Mouse (Mus musculus): ENCODE results near the gene Atxn1.

Atxn1 gene

DNA sequence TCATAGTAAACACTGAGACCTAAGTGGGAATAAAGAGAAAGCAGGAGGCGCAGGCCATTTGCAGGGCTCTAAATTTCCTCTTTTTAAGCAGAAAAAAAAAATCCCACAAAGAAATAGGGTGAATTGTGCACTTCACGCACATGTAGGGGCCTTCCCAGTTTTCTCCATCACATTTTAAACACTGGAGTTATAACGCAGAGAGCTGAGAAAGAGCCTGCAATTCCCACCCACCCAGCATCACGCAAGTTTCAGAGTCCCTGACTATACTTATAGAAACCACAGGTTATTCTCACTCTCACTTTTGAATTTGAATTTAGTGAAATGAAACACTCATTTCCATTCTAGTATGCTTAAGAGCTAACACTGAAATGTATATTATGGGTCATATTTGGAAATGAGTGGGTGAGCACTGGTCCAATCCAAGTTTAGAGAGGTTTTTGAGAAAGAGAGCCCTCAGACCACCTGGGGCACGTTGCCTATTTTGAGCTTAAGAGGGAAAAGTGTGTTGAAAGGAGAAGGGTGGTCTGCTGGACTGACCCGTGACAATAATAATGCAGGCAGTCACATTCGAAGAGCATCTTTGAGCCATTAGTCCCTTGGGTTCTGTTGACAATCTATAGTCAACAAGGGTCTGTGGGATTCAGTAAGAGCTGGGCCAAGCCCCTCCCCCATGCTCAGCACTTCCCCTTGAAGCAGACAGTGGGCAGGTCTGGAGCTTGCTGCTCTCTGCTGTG, 279.1 kb downstream of the Atxn1 start:
- DNase-seq (ENCODE audit: low read depth): no peak

DNA sequence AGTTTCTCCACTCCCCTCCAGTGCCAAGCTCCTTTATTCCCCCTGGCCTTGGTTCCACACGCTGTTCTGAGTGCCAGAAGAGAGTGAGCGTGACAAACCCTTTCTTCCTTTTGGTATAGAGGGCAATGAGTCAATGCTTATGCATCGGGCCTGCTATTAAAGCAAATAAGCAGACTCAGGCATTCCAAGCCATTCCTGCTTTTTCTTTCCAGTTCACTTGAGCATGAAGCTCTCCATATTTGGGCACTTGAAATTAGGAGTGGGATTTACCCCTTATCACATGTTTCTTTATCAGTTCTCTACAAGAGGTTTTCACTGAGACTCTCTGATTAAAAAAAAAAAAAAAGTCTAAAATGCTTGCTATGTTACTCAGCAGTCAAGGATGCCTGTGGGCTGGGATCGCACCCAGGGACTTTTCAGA, 279.9 kb downstream of the Atxn1 start:
- no peak for DNase-seq (ENCODE audit: low read depth)

DNA sequence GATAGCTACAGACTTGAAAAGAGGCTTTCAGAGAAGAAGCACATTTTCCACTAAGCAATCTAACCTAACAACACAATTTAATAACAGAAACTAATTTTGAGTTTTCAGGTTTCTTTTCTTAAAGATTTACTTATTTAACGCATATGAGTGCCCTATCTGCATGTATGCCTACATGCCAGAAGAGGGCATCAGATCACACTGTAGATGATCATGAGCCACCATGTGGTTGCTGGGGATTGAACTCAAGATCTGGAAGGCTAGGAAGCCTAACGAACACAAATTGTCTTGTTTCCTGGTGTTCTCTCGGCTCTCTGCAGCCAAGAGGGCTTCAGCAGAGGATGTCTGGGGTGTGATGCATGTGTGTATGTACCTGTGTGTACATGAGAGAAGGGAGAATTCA, 280.8 kb downstream of the Atxn1 start:
- DNase-seq (ENCODE audit: low read depth): peak; percentile 67

DNA sequence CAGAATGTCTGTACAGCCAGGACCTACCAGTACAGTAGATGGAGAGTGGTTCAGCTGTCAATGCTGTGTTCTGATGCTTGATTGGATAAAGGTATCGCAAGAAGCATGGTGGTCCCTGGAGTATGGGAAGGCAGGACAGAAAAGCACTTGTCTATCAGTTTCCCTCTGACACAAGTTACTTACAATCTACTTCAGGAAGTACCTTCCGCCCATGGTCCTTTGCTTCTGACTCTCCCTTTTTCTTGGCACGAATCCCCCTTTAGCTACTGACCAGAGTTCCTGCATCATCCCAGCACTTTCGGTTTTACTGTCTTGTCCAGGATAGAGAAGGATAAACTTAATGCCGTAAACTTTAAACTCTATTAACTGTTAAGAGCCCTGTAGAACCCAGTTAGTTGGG, 283.6 kb downstream of the Atxn1 start:
- no peak for DNase-seq (ENCODE audit: low read depth)

DNA sequence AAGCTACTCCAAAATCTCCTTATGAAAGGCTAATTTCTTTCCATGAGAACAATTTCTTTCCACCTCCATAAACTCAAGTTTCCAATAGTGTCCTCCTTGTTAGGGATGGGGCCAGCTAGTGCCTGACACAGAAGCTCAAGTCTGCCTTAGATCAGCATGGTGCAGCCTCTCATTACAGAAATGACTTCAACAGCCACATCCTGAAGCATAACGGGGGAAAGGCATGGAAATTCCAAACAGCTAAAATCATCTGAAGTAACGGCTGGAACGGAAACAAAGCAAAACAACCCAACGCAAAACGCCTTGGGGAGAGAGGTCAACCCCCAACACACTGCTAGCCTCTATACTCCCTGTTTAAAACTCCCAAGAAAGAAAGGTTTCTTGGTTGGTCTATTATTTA, 284.2 kb downstream of the Atxn1 start:
- DNase-seq (ENCODE audit: low read depth): no peak

DNA sequence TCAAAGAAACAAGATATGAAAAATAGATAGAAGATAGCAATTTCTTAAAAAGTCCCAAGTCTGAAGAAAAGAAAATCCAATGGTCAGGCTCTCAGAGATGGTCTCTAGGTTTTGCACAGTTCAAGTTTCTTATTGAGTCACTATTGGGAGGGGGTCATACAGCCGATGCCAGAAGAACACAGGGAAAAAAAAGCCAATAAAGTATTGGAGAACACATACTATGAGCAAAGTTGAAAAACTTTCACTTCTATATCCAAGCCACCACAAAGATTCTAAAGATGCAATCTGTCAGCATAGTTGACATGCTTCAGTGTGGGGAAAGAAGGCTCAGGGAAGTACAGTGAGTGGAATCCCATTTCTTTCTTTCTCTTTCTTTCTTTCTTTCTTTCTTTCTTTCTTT, 285.7 kb downstream of the Atxn1 start:
- no peak for DNase-seq (ENCODE audit: low read depth)

DNA sequence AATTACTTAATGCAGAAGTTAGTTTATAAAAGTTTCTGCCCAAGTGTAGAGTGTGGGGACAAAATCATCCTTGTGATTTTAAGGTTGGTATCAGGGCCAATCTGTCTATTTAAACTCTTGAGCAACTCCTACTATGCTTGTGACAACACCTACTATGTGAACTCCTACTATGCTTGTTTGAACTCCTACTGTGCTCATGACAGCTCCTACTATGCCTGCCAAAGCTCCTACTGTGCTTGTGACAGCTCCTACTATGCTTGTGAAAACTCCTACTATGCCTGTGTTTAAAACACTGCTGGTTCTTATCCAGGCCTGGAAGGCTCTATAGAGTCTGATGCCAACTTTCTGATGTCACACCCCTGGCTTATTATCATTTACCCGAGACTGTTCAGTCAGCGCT, 292.2 kb downstream of the Atxn1 start:
- DNase-seq (ENCODE audit: low read depth): no peak

DNA sequence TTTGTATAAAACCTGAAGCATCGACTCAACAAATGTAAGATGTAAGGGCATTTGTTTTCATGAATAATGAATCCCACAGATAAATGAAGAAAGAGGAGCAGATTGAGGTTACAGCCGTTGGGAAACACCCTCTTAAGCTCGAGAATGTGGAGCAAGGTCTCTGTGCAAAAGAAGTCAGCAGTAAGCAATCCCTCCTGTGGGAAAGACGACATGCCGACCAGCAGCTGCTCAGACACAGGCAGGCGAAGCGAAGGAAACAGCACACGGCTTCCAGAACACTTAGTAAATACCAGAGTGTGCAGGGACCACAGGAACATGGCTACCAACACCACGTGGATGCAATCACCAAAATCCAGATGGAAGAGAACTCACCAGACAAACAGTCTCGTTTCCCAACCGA, 294.8 kb downstream of the Atxn1 start:
- DNase-seq (ENCODE audit: low read depth): no peak

DNA sequence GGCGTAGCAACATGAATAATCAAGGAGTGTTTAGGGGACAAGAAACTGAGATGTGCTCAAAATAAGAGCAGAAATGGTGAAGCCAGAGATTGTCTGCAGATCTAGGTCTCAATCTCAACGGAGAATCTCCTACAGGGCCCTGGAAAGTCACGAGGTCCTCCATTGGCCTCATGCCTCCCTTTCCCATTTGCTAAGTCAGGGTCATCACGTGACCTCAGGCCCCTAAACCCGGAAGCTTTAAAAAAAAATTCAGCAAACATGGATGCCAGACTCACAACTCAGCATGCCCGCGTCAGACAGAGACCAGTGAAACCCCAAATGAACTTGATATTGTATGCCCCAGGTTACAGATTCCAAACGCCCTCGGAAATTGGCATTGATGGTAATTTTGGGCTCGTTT, 302.0 kb downstream of the Atxn1 start:
- DNase-seq (ENCODE audit: low read depth): no peak

DNA sequence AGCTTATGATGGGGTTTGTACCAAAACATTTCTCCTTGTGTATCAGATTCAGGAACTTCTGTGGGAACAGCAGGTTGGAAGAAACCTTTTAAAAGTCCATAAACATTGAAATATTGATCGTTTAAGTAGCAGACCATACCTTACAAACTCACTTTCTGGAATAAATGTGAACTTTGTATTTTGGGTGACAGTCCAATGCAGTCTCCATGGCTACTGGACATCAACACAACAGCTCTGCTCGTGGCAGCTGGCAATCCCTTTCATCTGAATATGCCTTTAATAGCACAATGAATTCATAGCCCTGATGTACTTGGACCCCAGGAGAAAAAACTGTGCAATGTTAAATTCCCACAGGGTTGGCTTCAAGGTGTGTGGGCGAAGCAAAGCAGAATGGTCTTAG, 302.6 kb downstream of the Atxn1 start:
- no peak for DNase-seq (ENCODE audit: low read depth)

DNA sequence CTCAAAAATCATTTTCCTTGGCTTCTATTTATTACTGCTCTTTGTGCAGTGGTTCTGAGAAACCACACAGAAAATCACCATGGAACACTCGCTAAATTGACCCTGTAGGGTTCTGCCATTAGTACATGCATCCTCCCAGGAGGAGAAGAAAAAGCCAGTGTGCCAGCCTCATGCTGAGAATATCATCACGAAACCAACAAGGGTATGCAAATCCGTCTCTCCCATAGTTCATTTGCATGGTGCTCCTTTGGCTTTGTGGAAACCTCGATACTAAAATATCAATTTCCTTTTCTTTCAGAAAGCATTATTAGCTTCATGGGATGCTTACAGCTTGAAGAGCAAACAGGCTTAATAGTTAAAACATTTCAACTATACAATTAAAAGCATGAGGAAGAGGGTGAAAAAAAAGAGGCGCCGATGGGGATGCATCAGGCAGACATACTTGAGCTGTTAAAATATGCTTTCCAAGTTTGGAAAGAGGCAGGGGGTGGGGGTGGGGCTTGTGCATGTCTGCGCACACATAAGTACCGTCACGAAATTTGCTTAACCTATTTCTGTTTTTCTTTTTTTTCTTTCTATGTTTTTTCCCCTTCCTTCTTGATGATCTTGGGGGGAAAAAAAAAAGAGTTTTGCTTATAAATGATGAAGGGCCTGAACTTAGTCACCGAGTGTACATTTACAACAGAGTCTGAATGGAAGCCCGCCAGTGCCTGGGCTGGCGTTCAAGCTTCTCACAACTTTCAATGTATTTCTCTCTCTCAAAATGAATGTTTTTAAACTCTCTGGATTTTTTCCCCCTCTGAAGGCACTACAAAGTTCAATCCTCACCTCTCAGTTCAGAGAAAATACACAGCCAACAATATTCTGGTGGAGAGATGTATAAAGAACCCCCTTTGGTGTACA, 303.3 kb downstream of the Atxn1 start:
- no peak for DNase-seq (ENCODE audit: low read depth)

DNA sequence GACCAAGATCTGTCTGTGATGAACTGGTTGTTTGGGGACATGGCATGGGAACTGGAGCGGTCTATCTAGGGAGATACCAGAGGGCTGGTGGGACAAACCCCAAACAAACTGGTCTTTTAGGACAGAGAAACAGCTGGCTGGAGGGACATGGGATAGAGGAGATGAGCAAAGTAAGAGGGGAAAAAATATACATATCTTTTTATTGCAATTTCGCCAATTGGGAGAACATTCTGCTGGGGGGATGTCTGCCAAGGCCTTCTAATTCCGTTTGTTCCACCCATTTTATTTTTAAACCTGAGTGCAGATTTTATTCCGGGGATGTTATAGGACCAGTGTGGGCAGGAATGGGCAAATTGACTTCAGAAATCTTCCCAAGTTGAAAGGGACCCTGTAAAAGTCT, 305.0 kb downstream of the Atxn1 start:
- DNase-seq (ENCODE audit: low read depth): no peak

DNA sequence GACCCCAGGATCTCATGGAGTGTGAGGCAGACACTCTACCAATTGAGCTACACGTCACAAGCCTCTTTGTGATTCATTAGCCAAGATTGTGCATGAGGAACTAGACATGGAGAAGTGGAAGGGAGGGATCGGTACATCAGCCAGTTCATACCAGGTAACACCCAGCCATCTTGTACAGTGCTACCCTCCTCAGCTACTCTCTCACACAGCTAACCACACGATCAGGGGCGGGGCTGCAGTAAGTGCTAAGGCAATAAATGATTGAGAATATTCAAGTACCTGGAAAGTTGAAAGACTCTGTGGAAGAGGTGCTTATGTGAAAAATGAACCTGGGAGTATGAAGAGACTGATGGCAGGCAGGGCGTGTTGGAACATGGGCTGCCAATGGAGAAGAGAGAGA, 306.5 kb downstream of the Atxn1 start:
- no peak for DNase-seq (ENCODE audit: low read depth)

DNA sequence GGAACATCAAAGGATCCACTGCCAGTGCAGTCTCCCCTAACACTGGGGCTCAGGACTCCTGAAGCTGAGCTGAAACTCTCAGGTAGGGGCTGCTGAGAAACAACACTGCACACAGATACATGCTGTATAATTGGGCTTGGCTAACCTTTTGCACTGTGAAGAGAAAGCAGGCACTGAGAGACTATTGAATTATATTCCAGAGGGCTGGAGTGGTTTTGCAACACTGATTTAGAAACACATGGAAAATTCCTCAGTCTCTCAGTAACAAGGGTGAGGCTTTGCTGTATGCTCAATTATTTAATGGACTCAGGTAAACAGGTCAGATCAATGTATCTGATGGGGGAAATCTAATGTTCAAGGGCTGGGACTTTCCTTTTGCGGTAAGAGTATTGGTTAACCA, 307.6 kb downstream of the Atxn1 start:
- DNase-seq (ENCODE audit: low read depth): no peak

DNA sequence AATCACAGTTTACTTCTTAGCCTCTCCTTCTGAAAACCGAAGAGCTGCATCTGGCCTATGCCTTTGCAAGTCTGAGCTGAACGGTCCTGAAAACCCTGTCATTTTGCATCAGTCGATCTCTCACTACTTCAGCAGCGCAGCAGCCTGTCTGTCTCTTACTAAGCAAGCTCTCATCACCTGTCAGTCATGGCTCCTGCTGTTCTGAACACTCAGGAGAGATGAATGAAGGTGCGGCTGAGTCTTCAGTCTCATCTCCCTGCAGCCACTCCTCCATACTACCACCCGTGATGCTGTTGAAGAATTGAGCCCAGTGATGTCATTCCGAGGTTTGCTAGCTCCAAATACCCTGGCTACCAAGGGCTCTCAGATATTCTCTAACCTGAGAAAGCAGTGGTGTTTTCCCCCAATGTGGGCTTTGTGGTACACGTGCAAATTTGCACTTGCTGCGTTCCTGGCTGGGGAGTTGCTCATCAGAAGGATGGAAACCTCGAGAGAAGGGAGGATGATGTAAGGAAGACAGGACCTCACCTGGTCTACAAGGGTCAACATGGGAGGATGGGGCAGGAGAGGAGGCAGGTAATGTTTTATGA, 313.1 kb downstream of the Atxn1 start:
- no peak for DNase-seq (ENCODE audit: low read depth)

DNA sequence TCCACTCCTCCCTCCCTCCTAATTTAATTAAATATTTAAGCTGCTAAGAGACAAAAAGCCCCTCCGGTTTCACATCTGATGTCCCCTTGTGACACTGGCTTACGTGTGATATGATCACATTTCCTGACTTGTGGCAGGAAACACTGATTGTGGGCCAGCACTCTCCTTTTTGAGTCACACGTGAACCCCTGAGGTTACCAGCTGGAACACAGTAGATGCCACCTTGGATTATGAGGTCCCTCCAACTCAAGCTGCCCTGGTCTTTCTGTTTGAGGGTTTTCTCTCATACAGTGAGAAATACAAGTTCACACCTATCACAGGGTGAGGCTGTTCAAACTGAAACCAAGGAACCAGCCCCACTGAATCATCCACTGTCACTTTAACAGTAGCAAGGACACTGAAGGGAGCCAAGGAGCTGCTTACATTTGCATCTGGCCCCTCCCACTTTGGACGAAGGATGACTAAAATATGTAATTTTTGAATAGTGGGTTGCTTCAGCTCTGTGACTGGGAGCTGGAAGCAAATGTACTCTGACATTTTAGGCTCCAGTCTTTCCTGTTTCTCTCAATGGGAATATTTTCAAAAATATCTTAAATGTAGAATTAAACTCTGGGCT, 315.5 kb downstream of the Atxn1 start:
- DNase-seq (ENCODE audit: low read depth): peak; percentile 61

DNA sequence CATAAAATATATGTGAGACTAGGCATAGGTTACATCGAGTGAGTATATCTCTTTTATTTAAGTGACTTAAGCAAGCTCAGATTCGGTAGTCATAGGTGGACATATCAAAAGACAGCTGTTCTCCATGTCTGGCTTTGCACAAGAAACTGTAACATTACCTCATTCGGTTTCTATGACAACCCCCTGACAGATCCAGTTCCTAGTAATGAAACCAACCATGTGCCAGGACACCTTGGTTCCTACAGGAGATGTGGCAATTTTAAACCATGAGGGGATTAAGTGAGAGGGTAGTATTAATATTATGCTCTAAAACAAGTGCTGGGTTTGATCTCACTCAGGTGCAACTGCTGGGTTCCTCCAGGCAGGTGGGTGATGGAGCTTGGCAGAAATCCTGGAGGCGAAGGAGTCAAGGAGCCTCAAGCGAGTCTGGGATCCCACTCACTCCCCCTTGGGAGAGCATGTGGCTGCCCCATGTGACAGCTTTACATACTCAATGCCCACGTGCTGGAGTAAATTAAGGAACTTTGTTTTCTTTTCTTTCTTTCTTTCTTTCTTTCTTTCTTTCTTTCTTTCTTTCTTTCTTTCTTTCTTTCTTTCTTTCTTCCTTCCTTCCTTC, 320.9 kb downstream of the Atxn1 start:
- DNase-seq (ENCODE audit: low read depth): peak; percentile 55

DNA sequence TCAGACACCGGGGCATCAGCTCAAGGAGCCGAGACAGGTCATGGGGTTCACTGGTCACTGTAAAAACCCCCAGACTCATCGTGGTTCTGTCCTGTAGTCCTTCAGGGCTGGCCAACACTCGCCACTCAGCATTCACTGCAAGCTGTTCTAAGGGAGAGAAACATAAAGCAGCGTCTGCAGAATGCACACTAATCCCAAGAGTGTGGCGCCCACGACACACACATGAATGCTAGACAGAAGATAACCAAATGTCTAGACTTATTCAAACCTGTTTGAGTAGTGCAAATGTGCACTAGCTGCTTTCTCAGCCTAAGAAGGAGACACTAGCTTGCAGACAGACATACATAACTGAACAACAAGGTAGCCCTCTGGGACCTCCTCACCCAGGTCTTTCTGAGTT, 321.9 kb downstream of the Atxn1 start:
- DNase-seq (ENCODE audit: low read depth): no peak

DNA sequence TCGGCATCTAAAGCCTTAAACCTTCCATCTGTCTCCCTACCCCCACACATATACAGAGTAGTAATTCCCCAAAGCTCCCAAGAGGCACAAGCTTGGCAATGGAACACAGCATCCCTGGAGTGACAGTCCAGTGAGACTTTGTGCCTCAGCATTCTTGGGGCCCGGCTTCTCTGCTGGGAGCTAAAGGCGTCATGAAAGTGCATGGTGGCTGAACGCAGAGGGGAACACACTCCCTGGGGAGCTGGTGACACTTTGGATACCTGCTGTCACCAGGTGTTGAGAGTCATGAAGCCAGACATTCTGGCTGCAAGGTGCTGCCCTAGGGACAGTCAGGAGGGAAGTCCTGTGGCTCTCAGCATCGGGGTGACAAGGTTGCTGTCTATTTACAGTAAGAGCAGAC, 324.4 kb downstream of the Atxn1 start:
- no peak for DNase-seq (ENCODE audit: low read depth)

DNA sequence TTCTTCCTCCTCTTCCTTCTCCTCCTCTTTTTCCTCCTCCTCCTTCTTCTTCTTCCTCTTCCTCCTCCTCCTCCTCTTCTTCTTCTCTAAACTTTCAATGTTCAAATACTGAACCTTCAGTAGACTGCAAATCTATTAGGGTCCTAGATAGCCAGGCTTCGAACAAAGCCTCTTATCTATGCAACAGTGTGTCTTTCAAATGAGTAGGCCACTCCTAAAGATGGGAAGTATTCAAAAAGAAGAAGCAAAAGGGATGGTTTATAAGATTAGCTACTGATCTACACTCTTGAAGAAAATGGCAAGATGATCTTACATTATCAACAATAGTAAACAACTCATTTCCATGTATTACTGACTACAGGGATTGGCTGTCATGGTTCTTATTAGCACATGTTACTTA, 326.5 kb downstream of the Atxn1 start:
- DNase-seq (ENCODE audit: low read depth): no peak

DNA sequence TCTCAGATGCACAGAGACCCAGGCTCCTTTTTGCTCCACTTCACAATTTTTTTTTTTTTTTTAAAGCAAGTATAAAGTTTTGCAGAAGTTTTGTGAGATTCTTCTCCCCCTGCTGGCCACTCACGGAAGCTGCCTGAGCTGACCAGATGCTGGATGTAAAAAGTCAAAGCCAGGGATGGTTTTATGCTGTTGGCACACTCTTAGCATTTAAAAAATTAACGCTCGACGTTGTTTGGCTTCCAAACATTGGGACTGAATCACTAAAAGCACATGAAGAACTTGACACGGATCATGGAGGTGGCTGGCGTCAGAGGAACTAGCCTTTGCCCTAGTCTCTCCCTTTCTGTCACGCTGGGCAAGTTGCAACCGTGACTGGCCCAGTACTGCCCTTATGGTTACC, 327.5 kb downstream of the Atxn1 start:
- peak; percentile 40 for DNase-seq (ENCODE audit: low read depth)

DNA sequence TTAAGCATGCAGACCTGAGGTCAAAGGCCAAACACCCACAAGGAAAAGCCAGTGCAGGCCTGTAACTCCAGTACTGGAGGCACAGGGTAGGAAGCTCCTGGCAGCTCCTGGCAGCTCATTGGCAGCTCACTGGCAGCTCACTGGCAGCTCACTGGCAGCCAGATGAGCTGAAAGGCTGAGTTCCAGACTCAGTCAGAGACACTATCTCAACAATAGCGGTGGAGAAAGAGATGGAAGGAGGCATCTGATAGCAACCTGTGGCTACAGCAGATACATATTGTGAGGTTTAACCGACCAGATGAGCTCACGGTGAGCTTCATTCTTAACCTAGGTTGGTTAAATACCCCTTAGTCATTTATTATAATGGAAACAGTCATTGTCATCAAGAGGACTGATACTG, 328.4 kb downstream of the Atxn1 start:
- DNase-seq (ENCODE audit: low read depth): no peak

Measured in 416B (cell line).